Mouse (Mus musculus) yolk sac, embryonic 10.5 days (tissue): ENCODE results near the gene D5Ertd579e.
A peak's percentile ranks its signal among the peaks of the same experiment; 100 is the strongest.

Experiments
- DNase-seq: peaks from one replicate; pipeline ENCODE4 v3.0.0-alpha.2; 2017; ENCODE audit warnings: low spot score

D5Ertd579e gene

GRCm38 (mm10) chr5:36720219-36720618, 24.4 kb upstream of the D5Ertd579e start:
- no peak for DNase-seq

GRCm38 (mm10) chr5:36719601-36720000, 23.8 kb upstream of the D5Ertd579e start:
- DNase-seq, result no peak

GRCm38 (mm10) chr5:36719135-36719534, 23.3 kb upstream of the D5Ertd579e start:
- DNase-seq, result no peak

- no peak for DNase-seq
Observed at GRCm38 (mm10) chr5:36717889-36718288, 22.1 kb upstream of the D5Ertd579e start.

DNA sequence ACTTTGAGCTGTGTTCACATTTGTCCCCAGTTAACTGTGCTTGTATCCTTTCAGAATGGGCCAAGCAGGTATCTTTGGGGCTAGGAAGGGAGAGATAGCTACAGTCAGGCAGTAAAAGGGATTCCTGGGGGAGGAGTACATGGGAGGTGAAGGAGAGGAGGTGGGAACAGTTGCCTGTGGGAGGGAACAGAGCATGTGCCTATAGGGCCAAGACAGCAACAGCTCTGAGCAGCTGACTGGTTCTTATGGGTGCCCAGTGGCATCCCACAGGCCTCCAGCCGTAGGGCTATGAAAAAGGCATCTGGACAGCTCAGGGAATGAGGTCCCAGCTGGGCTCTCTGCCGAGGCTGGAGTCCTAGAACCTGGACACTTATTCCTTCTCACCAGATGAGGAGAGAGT, 21.0 kb upstream of the D5Ertd579e start:
- no peak for DNase-seq

DNA sequence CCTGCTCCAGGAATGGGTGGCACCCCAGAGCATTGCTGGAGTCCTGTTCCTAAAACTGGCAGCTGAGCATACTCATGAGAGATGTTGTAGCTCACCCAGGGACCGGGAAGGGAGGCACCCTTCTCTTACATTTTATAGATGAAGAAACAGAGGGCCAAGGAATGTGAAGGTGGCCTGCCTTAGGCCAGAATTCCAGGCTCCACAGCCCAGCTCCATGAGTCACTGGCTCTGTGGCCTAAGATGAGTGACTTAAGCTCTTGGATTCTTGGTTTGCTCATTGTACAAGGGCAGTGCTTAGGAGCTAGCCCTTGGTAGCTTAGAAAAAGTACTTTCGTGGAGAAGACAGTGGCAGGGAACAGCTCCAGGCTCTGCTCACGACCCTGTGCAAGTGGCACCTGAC, 19.0 kb upstream of the D5Ertd579e start:
- no peak for DNase-seq

DNA sequence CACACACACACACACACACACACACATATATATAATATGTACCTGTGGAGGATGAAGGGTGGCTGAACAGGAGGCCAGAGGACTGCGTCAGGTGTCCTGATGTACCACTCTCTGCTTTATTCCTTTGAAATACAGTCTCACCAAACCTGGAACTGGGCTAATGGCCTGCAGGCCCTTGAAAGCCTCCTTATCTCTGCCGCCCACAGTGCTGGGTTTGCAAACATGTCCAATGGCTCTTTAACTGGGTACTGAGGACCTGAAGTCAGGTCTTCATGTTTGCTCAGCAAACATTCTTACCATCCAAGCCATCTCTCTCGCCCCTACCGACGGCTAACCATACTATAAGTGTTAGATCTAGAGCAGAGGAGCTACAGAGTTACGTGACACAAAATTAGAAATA, 17.9 kb upstream of the D5Ertd579e start:
- DNase-seq, result peak; percentile 57

- peak; percentile 96 for DNase-seq
Observed at GRCm38 (mm10) chr5:36712553-36713534, 17.0 kb upstream of the D5Ertd579e start.

DNA sequence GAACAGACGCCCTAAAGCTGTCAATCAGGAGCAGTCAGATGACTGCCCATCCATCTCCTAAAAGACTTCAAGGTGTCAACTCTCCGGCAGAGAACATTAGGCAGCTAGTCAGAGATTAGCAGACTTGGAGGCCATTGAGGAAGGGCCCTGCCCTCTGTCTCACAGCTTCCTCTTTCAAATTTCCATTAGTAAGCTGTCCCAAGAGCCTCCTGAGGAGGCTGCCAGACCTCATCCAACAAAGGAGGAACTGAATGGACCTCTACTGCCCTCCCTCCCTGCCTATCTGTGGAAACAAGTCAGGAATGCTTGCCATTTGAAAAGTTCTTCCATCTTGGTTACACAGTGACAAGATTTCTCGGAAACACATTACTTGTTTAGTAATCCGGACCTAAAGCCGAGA, 16.0 kb upstream of the D5Ertd579e start:
- DNase-seq, result peak; percentile 71

DNA sequence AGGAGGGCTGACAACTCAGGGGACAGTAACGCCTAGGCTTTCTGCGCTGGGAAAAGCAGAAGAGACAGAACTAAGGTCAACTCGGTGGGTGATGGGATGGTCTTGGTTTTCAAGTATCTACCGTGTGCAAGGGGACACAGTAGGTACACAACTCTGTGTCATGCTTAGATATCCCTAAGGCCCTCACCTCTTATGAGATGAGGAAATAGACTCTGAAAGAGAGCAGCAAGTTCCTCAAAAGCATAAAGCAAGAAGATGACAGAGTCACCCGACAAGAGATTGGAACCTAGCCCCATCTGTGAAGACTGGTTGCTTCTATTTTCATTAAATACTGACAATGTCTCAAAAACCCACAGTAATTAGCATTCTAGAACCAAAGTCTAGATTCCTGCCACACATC, 10.0 kb upstream of the D5Ertd579e start:
- no peak for DNase-seq

DNA sequence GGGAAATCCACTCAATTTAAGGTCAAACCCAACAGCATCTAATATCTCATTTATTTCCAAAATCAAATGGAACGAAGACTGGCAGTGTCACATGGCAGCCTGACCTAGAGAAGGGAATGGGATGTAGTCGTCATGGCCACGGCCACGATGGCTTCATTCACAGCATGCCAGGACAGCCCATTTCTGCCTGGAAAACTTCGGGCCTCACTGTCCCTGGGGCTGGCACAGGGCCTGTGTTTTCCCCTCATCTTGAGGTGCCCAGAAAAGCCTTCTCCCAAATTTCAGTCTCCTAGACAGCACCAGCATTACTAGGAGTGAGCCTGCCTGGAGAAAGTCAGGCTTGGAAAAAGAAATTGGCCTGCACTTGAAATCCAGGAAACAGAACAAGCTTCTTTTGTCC, 9.6 kb upstream of the D5Ertd579e start:
- no peak for DNase-seq

- no peak for DNase-seq
Observed at GRCm38 (mm10) chr5:36704684-36705083, 8.9 kb upstream of the D5Ertd579e start.

GRCm38 (mm10) chr5:36700939-36701620, 5.3 kb upstream of the D5Ertd579e start:
- DNase-seq, result peak; percentile 80

- no peak for DNase-seq
Observed at GRCm38 (mm10) chr5:36698689-36699088, 2.9 kb upstream of the D5Ertd579e start.

DNA sequence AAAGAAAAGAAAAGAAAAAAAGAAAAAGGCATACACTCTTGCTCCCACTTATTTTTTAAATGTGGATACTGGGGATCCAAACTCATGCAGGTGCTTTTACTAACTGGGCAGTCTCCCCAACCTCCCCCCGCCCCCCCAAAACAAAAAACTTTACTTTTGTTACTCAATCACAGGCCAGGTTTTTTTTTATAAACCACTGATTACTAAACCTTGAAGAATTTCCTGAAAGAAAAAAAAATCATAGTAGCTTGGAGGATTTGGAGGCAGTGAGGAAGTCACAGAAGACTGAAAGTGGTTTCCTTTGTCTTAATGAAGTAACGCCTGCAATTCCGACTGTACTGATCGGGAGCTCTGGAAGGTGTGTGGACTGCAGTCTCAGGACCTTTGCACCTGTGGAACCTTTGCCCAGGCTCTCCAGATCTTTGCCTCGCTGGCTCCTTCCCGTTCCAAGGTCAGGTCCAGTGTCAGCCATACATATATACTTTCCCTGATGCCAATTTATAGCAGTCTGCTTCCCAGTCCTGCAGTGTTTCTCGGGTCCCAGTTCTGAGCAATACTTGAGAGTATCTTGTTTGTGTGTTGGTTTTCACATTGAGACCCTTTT, 2.3 kb upstream of the D5Ertd579e start:
- DNase-seq, result no peak

DNA sequence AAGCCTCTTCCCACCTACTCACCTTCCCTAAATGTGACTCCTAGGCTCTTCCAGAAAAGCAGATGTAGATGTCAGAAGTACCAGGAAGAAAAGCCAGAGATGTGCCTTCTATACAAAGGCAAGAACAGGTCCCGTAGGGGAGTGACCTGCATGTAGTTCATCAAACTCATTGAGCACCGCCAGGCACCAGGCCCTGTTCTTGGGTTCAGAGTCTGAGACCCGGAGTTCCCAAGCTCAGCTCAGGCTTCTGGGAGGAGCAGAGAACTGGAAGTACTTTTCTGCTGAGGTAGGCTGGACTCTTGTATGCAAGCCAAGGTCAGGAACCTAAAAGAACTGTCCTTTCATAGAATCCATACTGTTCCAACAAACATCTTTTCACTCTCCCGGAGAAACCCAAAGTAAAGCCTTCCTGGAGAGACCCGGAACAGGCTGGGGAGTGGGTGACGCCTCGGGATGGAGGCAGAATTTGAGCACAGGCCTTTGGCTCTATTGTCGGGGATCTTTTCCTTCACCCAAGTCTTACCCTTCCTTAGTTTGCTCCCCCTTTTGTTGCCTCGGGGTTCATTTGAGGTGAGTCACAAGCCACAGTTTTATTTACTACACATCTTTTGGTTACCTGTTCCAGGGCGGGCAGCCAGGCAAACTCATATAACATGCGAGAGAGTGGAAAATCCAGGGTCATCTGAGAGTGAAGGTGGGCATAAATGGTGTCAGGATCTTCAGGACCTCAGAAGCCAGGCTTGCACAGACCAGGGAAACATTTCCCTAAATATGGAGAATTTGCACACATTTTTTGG, 878 bp upstream of the D5Ertd579e start:
- peak; percentile 71 for DNase-seq

GRCm38 (mm10) chr5:36695005-36695404, 819 bp downstream of the D5Ertd579e start:
- DNase-seq, result no peak

- no peak for DNase-seq
Observed at GRCm38 (mm10) chr5:36693651-36694050, 2.2 kb downstream of the D5Ertd579e start.

- DNase-seq, result peak; percentile 53
Observed at GRCm38 (mm10) chr5:36691423-36691822, 4.4 kb downstream of the D5Ertd579e start.

DNA sequence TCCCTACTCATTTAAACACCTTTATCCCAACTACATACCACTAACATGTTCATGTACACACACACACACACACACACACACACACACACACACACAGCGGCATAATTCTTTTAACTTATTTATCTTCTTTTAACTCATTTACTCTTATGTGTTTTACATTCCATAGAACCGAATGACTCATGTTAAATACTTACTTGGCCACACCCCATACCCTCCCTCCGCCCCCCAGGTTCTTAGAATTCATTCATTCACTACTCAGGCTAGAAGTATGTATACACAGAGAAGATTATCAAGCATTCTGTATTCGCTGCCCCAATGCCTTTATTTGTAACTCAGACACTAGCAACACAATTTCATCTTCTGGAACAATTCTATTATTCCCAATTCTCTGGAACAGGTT, 10.7 kb downstream of the D5Ertd579e start:
- no peak for DNase-seq

DNA sequence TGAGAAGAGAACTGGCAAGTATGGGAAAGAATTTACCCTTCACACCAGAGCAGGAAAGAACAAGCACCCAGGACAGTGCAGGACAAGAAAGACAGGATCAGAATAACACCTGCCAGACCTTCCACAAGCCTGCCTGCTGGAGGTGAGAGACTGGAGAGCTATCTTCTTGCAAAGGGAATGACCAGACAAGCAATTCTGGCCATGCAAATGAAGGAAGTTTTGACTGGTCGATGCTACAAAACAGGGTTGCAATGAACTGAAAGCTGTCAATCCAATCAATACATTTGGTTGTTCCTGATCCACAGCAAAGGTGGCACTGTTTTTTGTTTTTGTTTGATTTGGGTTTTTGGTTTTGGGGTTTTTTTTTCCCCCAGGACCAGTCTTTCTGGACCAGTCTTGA, 12.2 kb downstream of the D5Ertd579e start:
- no peak for DNase-seq

- DNase-seq, result no peak
Observed at GRCm38 (mm10) chr5:36681219-36681618, 14.6 kb downstream of the D5Ertd579e start.
